Mouse (Mus musculus) neural tube, embryonic 15.5 days (tissue): ENCODE results near the gene Olfm1. TPM values are rescaled to one million over a fixed set of nuclear protein-coding genes. Genes with fewer than 3 reads are reported as not detected.

Source experiments
- ATAC-seq: fragments of 200-750 bp; cut with Nextera tagmentation; 2 replicates; pipeline ENCODE4 v1.8.0; 2017; ENCODE audit warnings: mild to moderate bottlenecking, moderate TSS enrichment, moderate library complexity; ENCODE audit not compliant: low FRiP score
- H3K27ac ChIP-seq: fragments of 300-500 bp; sonication (generic); replicated peaks from 2 replicates; pipeline ENCODE4 v1.5.1; 2015; ENCODE audit warnings: mild to moderate bottlenecking, inconsistent platforms
- H3K27me3 ChIP-seq: fragments of 300-500 bp; sonication (generic); replicated peaks from 2 replicates; pipeline ENCODE4 v1.6.1; 2015; ENCODE audit warnings: inconsistent platforms
- H3K36me3 ChIP-seq: fragments of 300-500 bp; sonication (generic); 2 replicates; pipeline ENCODE4 v1.6.1; 2015; ENCODE audit warnings: inconsistent platforms
- H3K4me1 ChIP-seq: fragments of 300-500 bp; sonication (generic); 2 replicates; pipeline ENCODE4 v1.6.1; 2015; ENCODE audit warnings: inconsistent platforms
- H3K4me2 ChIP-seq: fragments of 300-500 bp; sonication (generic); 2 replicates; pipeline ENCODE4 v1.6.1; 2015; ENCODE audit warnings: inconsistent platforms, mild to moderate bottlenecking, moderate library complexity
- H3K4me3 ChIP-seq: fragments of 300-500 bp; sonication (generic); replicated peaks from 2 replicates; pipeline ENCODE4 v1.5.1; 2015; ENCODE audit warnings: mild to moderate bottlenecking, inconsistent platforms
- H3K9ac ChIP-seq: fragments of 300-500 bp; sonication (generic); replicated peaks from 2 replicates; pipeline ENCODE4 v1.6.1; 2015; ENCODE audit warnings: mild to moderate bottlenecking, inconsistent platforms
- H3K9me3 ChIP-seq: fragments of 300-500 bp; sonication (generic); replicated peaks from 2 replicates; pipeline ENCODE4 v1.6.1; 2016; ENCODE audit warnings: inconsistent platforms
- WGBS: fragments of 180-500 bp; shearing (Covaris S2); methylation state at CpG from one replicate; pipeline ENCODE4 v1.1.7; 2015; ENCODE audit warnings: mixed read lengths; 5-methylcytosine and 5-hydroxymethylcytosine counted together
- polyA plus RNA-seq: library from polyadenylated mRNA; unstranded; fragments of >200 nt; fragmentation: Nextera tagmentation; extraction: Ambion mirVana; gene quantifications from 2 replicates; pipeline ENCODE4 v1.2.1, GENCODE M21; 2015

Gene Olfm1
- 296 and 363 TPM in 2 replicates for polyA plus RNA-seq

DNA sequence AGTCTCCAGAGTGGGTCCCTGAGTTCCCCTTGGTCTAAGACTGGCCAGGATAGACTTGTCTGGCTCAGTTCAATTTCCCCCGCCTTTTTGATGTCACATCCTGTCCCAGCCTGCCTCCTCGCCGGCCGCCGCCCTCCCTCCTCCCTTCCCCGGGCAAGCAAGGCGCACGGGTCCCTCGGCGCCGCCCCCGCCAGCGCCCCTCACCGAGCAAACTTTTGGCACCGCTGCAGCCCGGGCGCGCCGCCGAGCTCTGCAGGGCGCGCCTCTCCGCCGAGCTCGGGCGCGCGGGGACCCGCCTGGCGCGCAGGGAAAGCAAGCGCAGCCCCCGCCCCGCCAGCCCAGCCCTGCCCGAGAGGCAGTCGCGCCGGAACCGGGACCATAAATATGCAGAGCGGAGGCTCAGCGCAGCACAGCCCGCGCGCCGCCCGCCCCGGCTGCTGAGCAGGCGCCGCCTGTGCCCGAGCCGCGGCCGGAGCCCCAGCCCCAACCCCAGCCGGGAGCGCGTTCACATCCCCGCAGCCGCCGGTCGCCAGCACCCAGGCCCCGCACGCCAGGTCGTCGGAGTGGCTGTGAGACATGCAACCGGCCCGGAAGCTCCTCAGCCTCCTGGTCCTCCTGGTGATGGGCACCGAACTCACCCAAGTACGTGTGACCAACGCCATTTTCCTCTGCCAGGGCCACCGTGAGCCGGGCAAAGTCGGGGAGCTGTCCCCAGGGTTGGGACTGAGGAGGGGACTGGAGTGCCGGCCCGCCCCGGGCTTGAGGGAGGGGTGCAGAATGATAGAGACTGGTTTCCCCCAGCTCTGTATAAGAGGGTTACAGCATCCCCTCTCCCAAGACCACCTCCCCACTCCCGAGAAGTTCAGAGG is at the start of gene Olfm1:
Gene Olfm1, plus strand, starts transcription at position 172 of the 869 bp plus-strand sequence.
- H3K4me3 ChIP-seq = peak within 1 kb of the TSS; percentile 79

DNA sequence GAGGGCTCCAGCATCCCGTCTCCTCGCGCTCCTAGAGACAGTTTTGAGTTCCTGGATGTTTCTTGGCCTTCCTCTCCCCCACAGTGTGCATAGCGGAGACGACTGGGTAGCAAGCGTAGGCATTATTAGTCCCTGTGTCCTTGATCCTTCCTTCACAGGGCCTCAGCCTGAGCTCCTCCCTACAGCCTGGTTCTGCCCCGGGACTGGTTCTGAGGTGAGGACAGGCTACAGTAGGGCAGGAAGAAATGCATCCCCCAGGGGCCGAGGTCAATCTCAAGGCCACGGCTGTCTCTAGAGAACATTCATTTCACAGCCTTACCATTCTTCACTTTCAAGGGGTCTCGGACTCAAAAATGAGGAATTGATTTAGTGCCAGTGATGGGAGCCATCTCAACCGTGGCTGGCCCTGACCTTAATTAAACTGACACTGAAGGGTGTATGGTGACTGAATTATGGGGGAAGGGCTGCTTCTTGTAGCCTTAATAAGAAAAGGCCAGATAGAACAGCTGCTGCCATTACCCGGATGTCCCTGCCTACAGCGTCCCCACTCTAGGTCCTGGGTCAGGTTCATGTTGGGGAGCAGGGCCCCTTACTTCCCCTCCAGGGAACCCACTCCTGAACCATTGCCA is 49.3 kb upstream of the Olfm1 start:
- Histone ChIP-seq H3K27me3 (no peaks in the 10 kb centered on the region), H3K9me3 (no peaks in the 10 kb centered on the region), H3K4me3 (no peak overlapping the region), H3K4me2 (no peak overlapping the region), H3K36me3 (no peaks in the 10 kb centered on the region), H3K27ac (no peak overlapping the region), H3K4me1 (peaks cover 12% of the 10 kb centered on the region), H3K9ac (no peak overlapping the region)
- WGBS = 59% methylated on average over 13 of the region's 13 CpGs
- ATAC-seq = no peak

More for the DNA sequence above, at the start of gene Olfm1:
- H3K9ac ChIP-seq = peak within 1 kb of the TSS; percentile 92
- peak; percentile 82 for ATAC-seq
- H3K4me2 ChIP-seq = peak within 1 kb of the TSS; percentile 79
- H3K4me1 ChIP-seq = peaks cover 57% of the 10 kb centered on the region
- H3K27ac ChIP-seq = peak within 1 kb of the TSS; percentile 89
- no peaks in the 10 kb centered on the region for H3K36me3 ChIP-seq
- H3K9me3 ChIP-seq = no peaks in the 10 kb centered on the region
- under 1% methylated on average over 75 of the region's 76 CpGs for WGBS
- no peaks in the 10 kb centered on the region for H3K27me3 ChIP-seq

DNA sequence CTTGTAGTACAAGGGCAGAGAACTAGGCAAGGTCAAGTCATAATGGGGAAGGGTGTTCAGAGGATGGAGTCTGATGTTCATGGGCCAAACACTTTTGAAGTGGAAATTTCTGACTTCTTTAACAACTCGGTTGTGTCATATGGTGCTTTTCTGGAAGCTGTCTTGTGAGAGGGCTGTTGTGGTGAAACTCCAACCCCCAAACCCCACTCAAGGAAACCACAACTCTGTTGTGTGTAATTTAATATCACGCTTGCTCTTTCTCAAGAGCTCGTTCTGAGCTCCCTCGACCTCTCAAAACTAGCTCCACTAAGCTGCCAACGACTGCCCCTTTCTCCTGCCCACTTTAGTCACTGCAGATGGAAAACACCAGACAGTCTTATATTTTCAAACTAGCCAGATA is 47.1 kb upstream of the Olfm1 start:
- no peak for ATAC-seq
- no peak overlapping the region for H3K4me3 ChIP-seq

DNA sequence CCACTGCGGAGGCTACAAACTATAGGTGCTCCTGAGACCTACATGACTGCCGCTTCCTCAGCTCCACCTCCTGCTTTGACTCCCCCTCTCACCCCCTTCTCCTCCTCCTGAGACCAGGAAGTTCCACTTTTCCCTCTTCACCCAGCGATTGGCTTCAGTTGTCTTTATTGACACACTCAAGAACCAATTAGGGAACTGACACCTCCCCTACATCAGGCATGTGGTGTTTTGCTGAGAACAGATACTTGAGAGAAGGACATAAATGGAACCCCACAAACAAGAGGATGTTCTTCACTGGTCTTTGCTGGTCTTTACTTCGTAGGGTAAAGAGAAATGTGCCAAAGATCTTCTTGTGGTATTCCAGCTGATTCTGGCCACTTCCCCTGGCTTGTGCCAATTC is 46.6 kb upstream of the Olfm1 start:
- no peaks in the 10 kb centered on the region for H3K9me3 ChIP-seq
- no peak for ATAC-seq
- H3K4me3 ChIP-seq = no peak overlapping the region
- H3K4me1 ChIP-seq = peaks cover 25% of the 10 kb centered on the region
- H3K36me3 ChIP-seq = no peaks in the 10 kb centered on the region
- no peak overlapping the region for H3K9ac ChIP-seq
- no peaks in the 10 kb centered on the region for H3K27me3 ChIP-seq
- WGBS = 74% methylated on average over 4 of the region's 4 CpGs
- no peak overlapping the region for H3K27ac ChIP-seq
- no peak overlapping the region for H3K4me2 ChIP-seq

More for the DNA sequence above, 47.1 kb upstream of the Olfm1 start:
- Histone ChIP-seq H3K36me3 (no peaks in the 10 kb centered on the region), H3K9me3 (no peaks in the 10 kb centered on the region), H3K4me1 (peaks cover 24% of the 10 kb centered on the region), H3K4me2 (no peak overlapping the region), H3K9ac (no peak overlapping the region), H3K27ac (no peak overlapping the region), H3K27me3 (no peaks in the 10 kb centered on the region)
- WGBS = 90% methylated on average over 5 of the region's 5 CpGs

- WGBS = 88% methylated on average over 4 of the region's 4 CpGs
- Histone ChIP-seq H3K9ac (no peak overlapping the region), H3K27me3 (no peaks in the 10 kb centered on the region), H3K36me3 (no peaks in the 10 kb centered on the region), H3K4me3 (no peak overlapping the region), H3K27ac (no peak overlapping the region), H3K4me1 (peaks cover 25% of the 10 kb centered on the region), H3K9me3 (no peaks in the 10 kb centered on the region), H3K4me2 (no peak overlapping the region)
- ATAC-seq = no peak
Observed at GRCm38 (mm10) chr2:28146685-28147084, 46.1 kb upstream of the Olfm1 start.

GRCm38 (mm10) chr2:28147248-28147794 is 45.5 kb upstream of the Olfm1 start:
- Histone ChIP-seq H3K27me3 (no peaks in the 10 kb centered on the region), H3K9me3 (no peaks in the 10 kb centered on the region), H3K4me2 (no peak overlapping the region), H3K9ac (no peak overlapping the region), H3K27ac (no peak overlapping the region), H3K4me1 (peaks cover 21% of the 10 kb centered on the region), H3K4me3 (no peak overlapping the region), H3K36me3 (no peaks in the 10 kb centered on the region)
- 83% methylated on average over 5 of the region's 5 CpGs for WGBS
- no peak for ATAC-seq

DNA sequence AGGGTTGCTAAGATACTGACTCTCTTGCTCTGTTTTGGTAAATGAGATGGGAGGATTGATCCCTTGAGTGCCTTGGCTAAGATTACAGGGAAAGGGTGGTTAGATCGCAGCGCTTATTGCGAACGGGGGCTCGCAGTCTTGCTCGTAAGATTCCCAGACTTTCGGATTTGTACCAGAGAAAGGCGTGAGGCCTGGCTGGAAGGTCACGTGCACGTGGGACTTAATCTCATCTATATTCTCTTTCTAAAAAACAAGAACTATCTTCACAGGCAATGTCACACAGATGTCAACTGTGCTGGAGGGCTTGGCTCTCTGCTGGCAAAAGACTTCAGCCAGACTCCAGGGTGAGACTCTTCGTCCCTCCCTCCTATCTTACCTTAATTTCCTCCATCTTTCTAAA is 43.1 kb upstream of the Olfm1 start:
- H3K4me3 ChIP-seq = no peak overlapping the region
- 65% methylated on average over 11 of the region's 11 CpGs for WGBS
- no peaks in the 10 kb centered on the region for H3K27me3 ChIP-seq
- no peak overlapping the region for H3K27ac ChIP-seq
- no peaks in the 10 kb centered on the region for H3K36me3 ChIP-seq
- H3K4me1 ChIP-seq = peaks cover 16% of the 10 kb centered on the region
- H3K4me2 ChIP-seq = no peak overlapping the region
- no peaks in the 10 kb centered on the region for H3K9me3 ChIP-seq
- H3K9ac ChIP-seq = no peak overlapping the region
- no peak for ATAC-seq

DNA sequence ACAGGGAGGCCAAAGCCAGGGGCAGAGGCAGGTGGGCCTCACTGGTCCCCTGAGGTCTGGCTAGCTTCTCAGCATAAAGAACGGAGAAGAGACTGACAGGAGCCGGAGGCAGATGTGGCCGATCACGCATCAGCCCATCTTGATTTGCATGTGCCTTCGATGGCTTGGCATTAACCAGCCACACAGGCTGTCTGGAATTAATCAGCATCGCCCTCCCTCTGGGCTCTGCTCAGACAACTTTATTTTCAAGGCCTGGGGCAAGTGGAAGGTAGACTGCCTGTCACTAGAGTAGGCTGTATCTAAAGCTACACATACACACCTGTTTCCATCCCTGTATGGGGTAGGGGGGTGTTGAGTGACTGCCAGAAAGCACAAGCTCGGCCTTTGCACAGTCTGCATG is 32.2 kb upstream of the Olfm1 start:
- WGBS = 47% methylated on average over 7 of the region's 7 CpGs
- ATAC-seq = no peak
- Histone ChIP-seq H3K9me3 (no peaks in the 10 kb centered on the region), H3K36me3 (no peaks in the 10 kb centered on the region), H3K4me1 (no peaks in the 10 kb centered on the region), H3K27me3 (no peaks in the 10 kb centered on the region), H3K9ac (no peak overlapping the region), H3K4me2 (no peak overlapping the region), H3K4me3 (no peak overlapping the region), H3K27ac (no peak overlapping the region)

GRCm38 (mm10) chr2:28165570-28165969 is 27.2 kb upstream of the Olfm1 start:
- ATAC-seq = no peak
- H3K9ac ChIP-seq = no peak overlapping the region
- H3K4me3 ChIP-seq = no peak overlapping the region
- no peaks in the 10 kb centered on the region for H3K27me3 ChIP-seq
- H3K27ac ChIP-seq = no peak overlapping the region
- H3K36me3 ChIP-seq = no peaks in the 10 kb centered on the region
- H3K4me1 ChIP-seq = no peaks in the 10 kb centered on the region
- 65% methylated on average over 8 of the region's 8 CpGs for WGBS
- H3K9me3 ChIP-seq = no peaks in the 10 kb centered on the region
- no peak overlapping the region for H3K4me2 ChIP-seq

GRCm38 (mm10) chr2:28169336-28169735 is 23.5 kb upstream of the Olfm1 start:
- Histone ChIP-seq H3K27ac (no peak overlapping the region), H3K36me3 (no peaks in the 10 kb centered on the region), H3K9me3 (no peaks in the 10 kb centered on the region), H3K4me3 (no peak overlapping the region), H3K4me1 (no peaks in the 10 kb centered on the region; the same call in 1 of the 2 replicates), H3K9ac (no peak overlapping the region), H3K4me2 (no peak overlapping the region), H3K27me3 (no peaks in the 10 kb centered on the region)
- no peak for ATAC-seq
- 72% methylated on average over 12 of the region's 12 CpGs for WGBS

DNA sequence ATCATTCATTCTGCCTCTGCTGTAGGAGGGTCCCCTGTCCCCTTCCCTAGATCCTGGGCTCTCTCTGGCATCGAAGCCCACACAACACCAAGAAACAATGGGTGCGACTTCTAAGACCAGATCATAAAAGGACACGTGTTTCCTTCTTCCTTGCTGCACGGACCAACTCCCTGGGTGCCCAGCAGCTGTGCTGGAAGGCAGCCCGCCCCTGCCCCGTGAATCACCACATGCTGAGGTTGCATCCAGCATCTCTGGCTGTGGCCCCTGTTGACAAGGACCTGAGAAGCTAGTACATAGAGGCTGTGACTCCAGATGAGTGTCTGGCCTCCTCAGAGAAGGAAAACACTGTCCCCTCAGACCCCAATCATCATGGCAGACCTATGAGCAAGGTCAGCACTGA is 20.8 kb upstream of the Olfm1 start:
- Histone ChIP-seq H3K4me2 (no peak overlapping the region), H3K4me1 (no peaks in the 10 kb centered on the region; the same call in 1 of the 2 replicates), H3K27ac (no peak overlapping the region), H3K4me3 (no peak overlapping the region), H3K9ac (no peak overlapping the region), H3K27me3 (no peaks in the 10 kb centered on the region), H3K9me3 (no peaks in the 10 kb centered on the region), H3K36me3 (no peaks in the 10 kb centered on the region)
- 59% methylated on average over 6 of the region's 6 CpGs for WGBS
- ATAC-seq = no peak
